Mouse (Mus musculus) kidney, postnatal 4 days (tissue): ENCODE measurements around the gene Apoa4.

Experiments used
- DNase-seq, 2 experiments: peaks; one replicate each; pipeline ENCODE4 v3.0.0; 2021; ENCODE audit warnings: mixed read lengths in 2 of 2

Gene Apoa4

GRCm38 (mm10) chr9:46227064-46227614 lies 13.4 kb upstream of the Apoa4 start:
- no peak for DNase-seq

GRCm38 (mm10) chr9:46228491-46228890 lies 12.0 kb upstream of the Apoa4 start, which contains the start of gene Apoa1:
Gene Apoa1, plus strand, starts transcription at chr9:46228580.
- no peak for DNase-seq

- peak; percentile 90 to 94 for DNase-seq
Measured at GRCm38 (mm10) chr9:46229573-46230449, 10.7 kb upstream of the Apoa4 start.

- DNase-seq = no peak
Measured at GRCm38 (mm10) chr9:46230450-46230975, 10.0 kb upstream of the Apoa4 start.

GRCm38 (mm10) chr9:46235196-46235595 lies 5.3 kb upstream of the Apoa4 start:
- DNase-seq = peak in 1 of 2 experiments; percentile 40

GRCm38 (mm10) chr9:46235596-46235648 lies 5.1 kb upstream of the Apoa4 start, which contains the start of gene Apoc3:
Gene Apoc3, minus strand, starts transcription at chr9:46235636.
- no peak for DNase-seq

GRCm38 (mm10) chr9:46235649-46236048 lies 4.8 kb upstream of the Apoa4 start:
- DNase-seq = no peak

- DNase-seq = no peak
Measured at GRCm38 (mm10) chr9:46238850-46239249, 1.6 kb upstream of the Apoa4 start.

- DNase-seq = no peak
Measured at GRCm38 (mm10) chr9:46241818-46242217, 1.3 kb downstream of the Apoa4 start.

- no peak for DNase-seq
Measured at GRCm38 (mm10) chr9:46243122-46243521, 2.6 kb downstream of the Apoa4 start.

- DNase-seq = no peak
Measured at GRCm38 (mm10) chr9:46243584-46243983, 3.1 kb downstream of the Apoa4 start.

GRCm38 (mm10) chr9:46246752-46247324 lies 6.3 kb downstream of the Apoa4 start:
- peak; percentile 73 to 77 for DNase-seq

- DNase-seq = no peak
Measured at GRCm38 (mm10) chr9:46256177-46256576, 15.7 kb downstream of the Apoa4 start.

GRCm38 (mm10) chr9:46256658-46257385 lies 16.3 kb downstream of the Apoa4 start:
- no peak for DNase-seq

GRCm38 (mm10) chr9:46257546-46257945 lies 17.1 kb downstream of the Apoa4 start:
- DNase-seq = peak in 1 of 2 experiments; percentile 21

- no peak for DNase-seq
Measured at GRCm38 (mm10) chr9:46259111-46259510, 18.6 kb downstream of the Apoa4 start.

- no peak for DNase-seq
Measured at GRCm38 (mm10) chr9:46261131-46261530, 20.6 kb downstream of the Apoa4 start.

- DNase-seq = no peak
Measured at GRCm38 (mm10) chr9:46268343-46268873, 27.9 kb downstream of the Apoa4 start, which contains the start of gene Apoa5. Gene Apoa5, plus strand, starts transcription at chr9:46268633.

- no peak for DNase-seq
Measured at GRCm38 (mm10) chr9:46269125-46269524, 28.6 kb downstream of the Apoa4 start.

- DNase-seq = no peak
Measured at GRCm38 (mm10) chr9:46270782-46271181, 30.3 kb downstream of the Apoa4 start.

GRCm38 (mm10) chr9:46272070-46272469 lies 31.6 kb downstream of the Apoa4 start:
- no peak for DNase-seq

- DNase-seq = peak; percentile 90 to 93
Measured at GRCm38 (mm10) chr9:46272677-46273454, 32.4 kb downstream of the Apoa4 start, which contains the start of gene Zpr1. Gene Zpr1, plus strand, starts transcription at chr9:46273064.
